Mouse (Mus musculus) embryonic facial prominence, embryonic 11.5 days (tissue): ENCODE measurements around the gene Irx2. TPM values are rescaled to one million over a fixed set of nuclear protein-coding genes. Genes with fewer than 3 reads are reported as not detected.

Source experiments
- ATAC-seq: fragments of 200-750 bp; cut with Nextera tagmentation; replicated peaks from 2 replicates; pipeline ENCODE4 v1.8.0; 2017; ENCODE audit warnings: low read depth; ENCODE audit not compliant: insufficient number of reproducible peaks, low FRiP score, low TSS enrichment
- DNase-seq: peaks from one replicate; pipeline ENCODE4 v3.0.0-alpha.2; 2015; ENCODE audit warnings: low spot score
- H3K27ac ChIP-seq: fragments of 300-500 bp; sonication (generic); replicated peaks from 2 replicates; pipeline ENCODE4 v1.5.1; 2014; ENCODE audit warnings: mild to moderate bottlenecking, low read depth, low read length, control low read depth
- H3K27me3 ChIP-seq: fragments of 300-500 bp; sonication (generic); 2 replicates; pipeline ENCODE4 v1.6.1; 2014; ENCODE audit warnings: mild to moderate bottlenecking, low read length, moderate library complexity, mixed read lengths; ENCODE audit not compliant: control insufficient read depth, insufficient read depth
- H3K36me3 ChIP-seq: fragments of 300-500 bp; sonication (generic); replicated peaks from 2 replicates; pipeline ENCODE4 v1.6.1; 2014; ENCODE audit warnings: low read depth, mild to moderate bottlenecking, low read length, moderate library complexity, mixed read lengths; ENCODE audit not compliant: control insufficient read depth, insufficient read depth
- H3K4me1 ChIP-seq: fragments of 300-500 bp; sonication (generic); 2 replicates; pipeline ENCODE4 v1.6.1; 2014; ENCODE audit warnings: low read length, mixed read lengths; ENCODE audit not compliant: control insufficient read depth, insufficient read depth
- H3K4me2 ChIP-seq: fragments of 300-500 bp; sonication (generic); 2 replicates; pipeline ENCODE4 v1.6.1; 2014; ENCODE audit warnings: low read depth, mild to moderate bottlenecking, control low read depth, low read length, moderate library complexity
- H3K4me3 ChIP-seq: fragments of 300-500 bp; sonication (generic); 2 replicates; pipeline ENCODE4 v1.5.1; 2014; ENCODE audit warnings: low read depth, low read length, control low read depth
- H3K9ac ChIP-seq: fragments of 300-500 bp; sonication (generic); replicated peaks from 2 replicates; pipeline ENCODE4 v1.6.1; 2014; ENCODE audit warnings: mild to moderate bottlenecking, control low read depth, low read length
- H3K9me3 ChIP-seq: fragments of 300-500 bp; sonication (generic); replicated peaks from 2 replicates; pipeline ENCODE4 v1.6.1; 2016; ENCODE audit warnings: mild to moderate bottlenecking, low read length, inconsistent platforms, mixed read lengths; ENCODE audit not compliant: control insufficient read depth
- WGBS: fragments of 180-500 bp; shearing (Covaris S2); extraction: QIAGEN DNeasy Blood & Tissue Kit; methylation state at CpG from one replicate; pipeline ENCODE4 v1.1.7; 2014; 5-methylcytosine and 5-hydroxymethylcytosine counted together
- polyA plus RNA-seq: library from polyadenylated mRNA; unstranded; fragments of >200 nt; fragmentation: Nextera tagmentation; extraction: Ambion mirVana; gene quantifications from 2 replicates; pipeline ENCODE4 v1.2.1, GENCODE M21; 2014

The Irx2 gene
- polyA plus RNA-seq: 8.8 and 9.6 TPM in 2 replicates

DNA sequence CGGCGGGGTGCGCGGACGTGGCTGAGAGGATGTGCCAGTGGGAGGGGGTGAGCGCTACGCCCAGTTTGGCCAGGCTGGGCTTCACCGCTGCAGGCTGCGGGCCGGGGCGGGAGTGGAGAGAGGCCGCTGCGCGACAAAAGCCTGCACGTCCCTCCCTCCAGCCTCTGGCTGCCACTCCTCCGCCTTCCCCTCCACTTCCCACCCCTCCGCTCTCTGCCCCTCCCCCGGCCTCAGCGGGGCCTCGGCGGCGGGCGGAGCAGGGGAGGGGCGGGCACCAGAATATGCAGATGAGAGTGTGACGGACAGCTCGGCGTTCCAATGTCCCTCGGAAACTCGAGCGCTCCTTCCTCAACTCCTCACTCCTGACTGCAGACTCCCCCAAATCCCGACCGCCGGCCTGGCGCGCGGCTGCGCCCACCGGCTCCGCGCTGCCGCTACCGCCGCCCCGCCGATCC is at the start of gene Irx2:
Gene Irx2, plus strand, starts transcription at position 359 of the 455 bp plus-strand sequence.
- Histone ChIP-seq H3K9me3 (no peaks in the 10 kb centered on the region), H3K9ac (peak within 1 kb of the TSS; percentile 67), H3K4me1 (no peaks in the 10 kb centered on the region), H3K27ac (no peak within 1 kb of the TSS), H3K27me3 (peaks cover 59% of the 10 kb centered on the region), H3K4me3 (peak within 1 kb of the TSS; percentile 64), H3K36me3 (no peaks in the 10 kb centered on the region), H3K4me2 (peak within 1 kb of the TSS; percentile 97)
- under 1% methylated on average over 37 of the region's 45 CpGs for WGBS
- DNase-seq: peak; percentile 91
- peak; percentile 94 for ATAC-seq

DNA sequence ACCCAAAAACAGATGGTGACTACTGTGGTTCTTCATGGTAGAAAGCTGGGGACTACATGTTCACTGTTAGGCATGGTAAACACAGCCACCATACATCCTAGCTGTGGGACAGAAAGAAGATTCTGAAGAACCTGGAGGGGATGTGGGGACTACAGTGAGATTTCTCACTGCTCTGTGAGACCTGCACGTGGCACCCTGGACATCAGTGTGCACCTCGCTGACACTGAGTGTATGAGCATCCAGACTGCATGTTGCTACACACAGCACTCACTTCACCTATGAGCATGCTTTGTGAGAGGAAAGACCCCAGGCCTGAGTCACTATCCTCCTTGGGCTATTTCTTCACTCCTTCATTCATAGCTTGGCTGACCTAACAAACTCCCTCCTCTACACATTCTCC is 47.3 kb upstream of the Irx2 start:
- H3K27ac ChIP-seq: no peak overlapping the region
- WGBS: 84% methylated on average over 2 of the region's 2 CpGs
- no peaks in the 10 kb centered on the region for H3K36me3 ChIP-seq
- no peaks in the 10 kb centered on the region for H3K27me3 ChIP-seq
- no peak overlapping the region for H3K4me3 ChIP-seq
- no peaks in the 10 kb centered on the region for H3K4me1 ChIP-seq
- no peak for DNase-seq
- no peak overlapping the region for H3K4me2 ChIP-seq
- no peak for ATAC-seq
- no peaks in the 10 kb centered on the region for H3K9me3 ChIP-seq
- H3K9ac ChIP-seq: no peak overlapping the region

DNA sequence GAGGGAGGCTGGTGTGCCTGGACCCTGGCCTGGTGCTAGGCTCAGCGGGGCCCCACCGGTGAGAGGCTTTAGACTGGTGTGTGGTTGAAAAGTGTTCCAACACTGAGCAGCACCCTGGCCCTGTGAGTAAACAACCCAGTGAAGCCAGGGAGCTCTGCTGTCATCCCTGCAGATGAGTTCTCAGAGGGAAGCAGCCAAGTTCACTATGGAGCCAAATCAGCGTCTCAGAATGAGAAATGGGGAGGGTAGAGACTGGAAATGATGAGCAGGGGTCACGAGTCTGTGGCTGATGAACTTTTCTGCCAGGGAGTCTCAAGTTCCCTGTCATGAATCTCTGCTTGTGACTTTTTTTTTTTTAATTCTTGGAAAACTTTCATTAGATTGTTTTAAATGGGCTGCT is 36.1 kb upstream of the Irx2 start:
- no peak overlapping the region for H3K9ac ChIP-seq
- no peak overlapping the region for H3K27ac ChIP-seq
- H3K4me3 ChIP-seq: no peak overlapping the region
- ATAC-seq (no peak), DNase-seq (no peak)
- no peaks in the 10 kb centered on the region for H3K27me3 ChIP-seq
- 55% methylated on average over 4 of the region's 4 CpGs for WGBS
- no peaks in the 10 kb centered on the region for H3K4me1 ChIP-seq
- H3K9me3 ChIP-seq: no peaks in the 10 kb centered on the region
- H3K4me2 ChIP-seq: no peak overlapping the region
- no peaks in the 10 kb centered on the region for H3K36me3 ChIP-seq

DNA sequence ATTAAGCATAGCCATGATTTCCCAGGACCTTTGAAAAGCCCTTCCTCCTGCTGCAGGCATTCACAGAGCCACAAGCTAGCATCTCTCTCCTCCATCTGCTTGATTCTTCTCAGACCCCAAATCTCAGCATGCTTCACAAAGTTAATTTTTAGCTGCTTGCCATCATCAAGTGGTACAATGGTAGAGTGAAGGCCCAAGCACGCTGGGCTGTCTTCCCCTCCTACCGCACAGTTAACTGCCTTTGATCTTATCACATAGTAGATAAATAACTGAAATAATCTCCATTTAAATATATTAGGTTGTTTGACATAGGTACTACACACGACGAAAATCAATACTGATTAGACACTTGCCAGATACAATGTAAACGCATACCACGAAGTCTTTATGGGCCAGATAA is 35.3 kb upstream of the Irx2 start:
- no peaks in the 10 kb centered on the region for H3K4me1 ChIP-seq
- no peaks in the 10 kb centered on the region for H3K9me3 ChIP-seq
- H3K36me3 ChIP-seq: no peaks in the 10 kb centered on the region
- ATAC-seq (no peak), DNase-seq (no peak)
- H3K27ac ChIP-seq: no peak overlapping the region
- H3K4me3 ChIP-seq: no peak overlapping the region
- no peaks in the 10 kb centered on the region for H3K27me3 ChIP-seq
- no peak overlapping the region for H3K4me2 ChIP-seq
- no peak overlapping the region for H3K9ac ChIP-seq
- 77% methylated on average over 6 of the region's 6 CpGs for WGBS

DNA sequence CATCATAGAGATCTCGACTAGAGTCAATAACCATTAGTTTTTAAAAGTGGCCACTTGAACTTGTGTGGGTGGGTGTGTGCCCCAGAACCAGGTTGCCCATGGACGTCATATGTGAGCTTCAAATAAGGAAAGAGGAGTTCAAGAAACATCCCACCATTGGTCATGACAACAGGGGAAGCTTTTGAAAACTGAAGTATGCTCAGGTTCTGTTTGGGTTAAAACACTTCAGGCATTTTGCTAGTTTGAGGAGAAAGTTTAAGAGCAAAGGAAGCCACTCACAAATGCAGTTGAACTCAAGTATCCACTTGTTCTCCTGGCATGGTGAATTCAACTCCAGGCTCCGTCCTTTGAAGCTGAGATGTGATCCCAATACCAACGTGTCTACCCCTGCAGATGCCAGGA is 34.9 kb upstream of the Irx2 start:
- Histone ChIP-seq H3K27me3 (no peaks in the 10 kb centered on the region), H3K4me1 (no peaks in the 10 kb centered on the region)
- ATAC-seq: no peak

DNA sequence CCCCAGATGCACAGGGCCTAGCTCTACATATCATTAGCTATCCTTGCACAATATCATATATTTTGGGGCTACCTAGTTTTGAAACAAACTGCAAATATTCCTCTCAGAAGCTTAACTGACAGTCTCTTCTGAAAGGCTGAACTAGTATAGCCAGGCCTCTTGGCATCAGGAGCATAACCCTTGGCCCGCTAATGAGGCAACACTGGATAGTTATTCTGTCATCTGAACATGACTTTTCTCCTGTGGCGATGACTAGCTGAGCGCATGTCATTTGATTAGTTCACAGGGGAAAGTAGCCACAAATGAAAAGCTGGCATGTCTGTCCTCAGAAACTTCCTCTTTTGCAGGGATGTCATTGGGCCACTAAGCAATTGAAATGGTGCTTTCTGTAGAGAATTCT is 29.4 kb upstream of the Irx2 start:
- H3K27me3 ChIP-seq: no peaks in the 10 kb centered on the region
- no peak for DNase-seq
- no peak overlapping the region for H3K27ac ChIP-seq
- no peaks in the 10 kb centered on the region for H3K9me3 ChIP-seq
- no peaks in the 10 kb centered on the region for H3K4me1 ChIP-seq
- no peaks in the 10 kb centered on the region for H3K36me3 ChIP-seq
- H3K9ac ChIP-seq: no peak overlapping the region
- no peak overlapping the region for H3K4me2 ChIP-seq
- no peak for ATAC-seq
- 87% methylated on average over 3 of the region's 3 CpGs for WGBS
- H3K4me3 ChIP-seq: no peak overlapping the region

More for the DNA sequence above, 34.9 kb upstream of the Irx2 start:
- WGBS: 76% methylated on average over 4 of the region's 4 CpGs
- H3K36me3 ChIP-seq: no peaks in the 10 kb centered on the region
- H3K4me3 ChIP-seq: no peak overlapping the region
- no peak for DNase-seq
- no peak overlapping the region for H3K4me2 ChIP-seq
- H3K9ac ChIP-seq: no peak overlapping the region
- H3K27ac ChIP-seq: no peak overlapping the region
- no peaks in the 10 kb centered on the region for H3K9me3 ChIP-seq

DNA sequence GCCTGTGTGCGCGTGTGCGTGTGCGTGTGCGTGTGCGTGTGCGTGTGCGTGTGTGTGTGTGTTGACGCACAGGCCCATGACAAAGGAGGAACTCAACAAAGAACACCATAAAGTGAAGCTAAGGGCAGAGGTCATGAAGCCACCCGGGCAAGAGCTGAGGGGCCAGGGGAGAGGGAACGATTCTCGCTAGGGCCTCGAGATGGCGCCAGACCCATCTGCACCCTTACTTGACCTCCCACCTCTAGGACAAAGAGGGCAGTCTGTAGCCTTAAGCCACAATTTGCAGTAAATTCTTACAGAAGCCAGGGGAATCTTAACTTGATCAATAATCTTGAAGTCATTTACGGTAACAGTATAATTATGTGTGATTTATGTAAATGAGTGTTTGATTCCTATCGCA is 19.9 kb upstream of the Irx2 start:
- no peaks in the 10 kb centered on the region for H3K36me3 ChIP-seq

DNA sequence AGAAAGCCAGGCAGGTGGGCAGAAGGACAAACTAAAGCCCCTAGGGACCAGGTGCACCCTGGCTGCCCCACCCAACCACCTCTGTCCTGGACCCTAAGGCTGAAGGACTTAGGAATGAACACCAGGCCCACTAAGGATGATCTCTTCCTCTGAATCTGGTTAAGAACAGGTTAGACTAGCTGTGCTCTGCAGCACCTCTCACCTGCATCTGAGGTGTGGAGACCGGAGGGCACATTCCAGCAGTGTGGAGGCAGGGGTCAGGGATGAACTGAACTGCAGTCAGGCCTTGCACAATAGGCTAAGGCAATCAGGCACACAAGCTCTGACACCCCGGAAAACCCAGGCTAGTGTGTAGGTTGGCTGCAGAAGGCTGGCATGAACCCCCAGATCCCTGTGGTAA is 18.3 kb upstream of the Irx2 start:
- no peak for DNase-seq
- no peak overlapping the region for H3K4me3 ChIP-seq
- no peak overlapping the region for H3K27ac ChIP-seq
- H3K4me2 ChIP-seq: no peak overlapping the region
- no peaks in the 10 kb centered on the region for H3K9me3 ChIP-seq
- no peak overlapping the region for H3K9ac ChIP-seq
- H3K4me1 ChIP-seq: no peaks in the 10 kb centered on the region
- ATAC-seq: no peak
- no peaks in the 10 kb centered on the region for H3K36me3 ChIP-seq
- 90% methylated on average over 2 of the region's 2 CpGs for WGBS
- H3K27me3 ChIP-seq: no peaks in the 10 kb centered on the region

More for the DNA sequence above, 19.9 kb upstream of the Irx2 start:
- ATAC-seq (no peak), DNase-seq (no peak)
- H3K9ac ChIP-seq: no peak overlapping the region
- H3K27me3 ChIP-seq: no peaks in the 10 kb centered on the region
- no peak overlapping the region for H3K4me2 ChIP-seq
- H3K4me3 ChIP-seq: no peak overlapping the region
- no peaks in the 10 kb centered on the region for H3K4me1 ChIP-seq
- no peak overlapping the region for H3K27ac ChIP-seq
- no peaks in the 10 kb centered on the region for H3K9me3 ChIP-seq
- 57% methylated on average over 16 of the region's 16 CpGs for WGBS
